9 mouse cellular contexts compared by ENCODE assay signal in genomic region chr2:121787767-121788166, GRCm38 (mm10). TPM values are rescaled to one million over a fixed set of nuclear protein-coding genes. Genes with fewer than 3 reads are reported as not detected.
DNase-seq lines count a peak whose midpoint lies in the region; ATAC-seq and TF ChIP-seq lines count a peak whose summit lies in the region.
"Had no signal": no experiment of that assay in that cellular context is flagged by ENCODE, and none has a peak within 500 bp of the region (broad histone marks: within the 10 kb centered on the region; RNA-seq: fewer than 3 reads in every experiment).

No protein-coding gene starts in this region.

- no peaks in the 10 kb centered on the region for H3K9me3 ChIP-seq in embryonic facial prominence, embryonic 13.5 days
- no peaks in the 10 kb centered on the region for H3K9me3 ChIP-seq in lung, postnatal 0 days (ENCODE audit: low read length)
- no peaks in the 10 kb centered on the region for H3K9me3 ChIP-seq in kidney, embryonic 14.5 days (ENCODE audit: control insufficient read depth, low read length)

- ATAC-seq in embryonic facial prominence, embryonic 13.5 days (ENCODE audit: insufficient number of reproducible peaks, insufficient read depth, low FRiP score, low TSS enrichment, low read depth): 0 out of 2 replicates have a peak, but pooled peaks have one; percentile 43
- ATAC-seq in lung, postnatal 0 days: peak; percentile 30; the same call in 1 of the 2 replicates
- ATAC-seq in frontal cortex, adult (ENCODE audit: low TSS enrichment): no peak
- no peak for ATAC-seq in kidney, embryonic 14.5 days (ENCODE audit: low FRiP score, low TSS enrichment)

- WGBS in embryonic facial prominence, embryonic 13.5 days: 41% methylated on average over 13 of the region's 13 CpGs
- WGBS in lung, postnatal 0 days: 40% methylated on average over 13 of the region's 13 CpGs
- 57% methylated on average over 13 of the region's 13 CpGs for WGBS in kidney, embryonic 14.5 days

- peak overlapping the region; percentile 44 for H3K4me2 ChIP-seq in embryonic facial prominence, embryonic 13.5 days
- peak overlapping the region; percentile 41 for H3K4me2 ChIP-seq in lung, postnatal 0 days (replicated peaks; ENCODE audit: low read depth, low read length)
- H3K4me2 ChIP-seq in kidney, embryonic 14.5 days (replicated peaks; ENCODE audit: low read depth, low read length): no peak overlapping the region

- peak; percentile 8 to 13 for DNase-seq in lung, adult 18-20 months
- DNase-seq in lung, postnatal 4 days: no peak
- peak; percentile 42 for DNase-seq in Muller cell, postnatal 12 days (ENCODE audit: inconsistent ontology term)
- peak; percentile 5 for DNase-seq in lung, postnatal 0 days (ENCODE audit: low spot score)
- no peak for DNase-seq in left cerebral cortex, adult 9 months (ENCODE audit: low spot score in 2 of 2)
- DNase-seq: right cerebral cortex, postnatal 25 days had no signal

- peak overlapping the region; percentile 5; the same call in 1 of the 2 replicates for H3K4me3 ChIP-seq in embryonic facial prominence, embryonic 13.5 days
- H3K4me3 ChIP-seq in lung, postnatal 0 days (ENCODE audit: low read depth, low read length): peak overlapping the region; percentile 5; the same call in 1 of the 2 replicates
- no peak overlapping the region for H3K4me3 ChIP-seq in kidney, embryonic 14.5 days (ENCODE audit: low read length)

- no peak overlapping the region for H3K27ac ChIP-seq in embryonic facial prominence, embryonic 13.5 days
- no peak overlapping the region for H3K27ac ChIP-seq in lung, postnatal 0 days (ENCODE audit: low read length)
- no peak overlapping the region for H3K27ac ChIP-seq in kidney, embryonic 14.5 days (ENCODE audit: low read depth, low read length)

- H3K36me3 ChIP-seq in embryonic facial prominence, embryonic 13.5 days: no peaks in the 10 kb centered on the region
- H3K36me3 ChIP-seq in lung, postnatal 0 days (ENCODE audit: insufficient read depth, low read length): no peaks in the 10 kb centered on the region
- no peaks in the 10 kb centered on the region for H3K36me3 ChIP-seq in kidney, embryonic 14.5 days (ENCODE audit: control insufficient read depth, insufficient read depth, low read length)

- no peak for TF ChIP-seq CTCF in lung, postnatal 0 days (IDR thresholded peaks at IDR 0.05)

- no peaks in the 10 kb centered on the region for H3K27me3 ChIP-seq in embryonic facial prominence, embryonic 13.5 days
- no peaks in the 10 kb centered on the region for H3K27me3 ChIP-seq in lung, postnatal 0 days (replicated peaks; ENCODE audit: insufficient read depth, low read length)
- H3K27me3 ChIP-seq in kidney, embryonic 14.5 days (ENCODE audit: control insufficient read depth, insufficient read depth, low read length): no peaks in the 10 kb centered on the region

- H3K9ac ChIP-seq in embryonic facial prominence, embryonic 13.5 days: no peak overlapping the region
- no peak overlapping the region for H3K9ac ChIP-seq in lung, postnatal 0 days (replicated peaks; ENCODE audit: low read depth)
- H3K9ac ChIP-seq in kidney, embryonic 14.5 days (ENCODE audit: low read depth, low read length): no peak overlapping the region

- TF ChIP-seq EP300 in lung, postnatal 0 days (IDR thresholded peaks at IDR 0.05): no peak

- peaks cover 13% of the 10 kb centered on the region for H3K4me1 ChIP-seq in embryonic facial prominence, embryonic 13.5 days
- H3K4me1 ChIP-seq in lung, postnatal 0 days (ENCODE audit: insufficient read depth, low read depth, low read length): no peaks in the 10 kb centered on the region
- no peaks in the 10 kb centered on the region for H3K4me1 ChIP-seq in kidney, embryonic 14.5 days (ENCODE audit: control insufficient read depth, insufficient read depth, low read length)

RNA-seq across cellular contexts. Expression of gene Frmd5, which starts 19.1 kb away (rescaled TPM):
- 2.3 and 3.1 TPM in 2 replicates for polyA plus RNA-seq in embryonic facial prominence, embryonic 13.5 days (2015; fragmentation: Nextera tagmentation; extraction: Ambion mirVana)
- polyA plus RNA-seq in lung, postnatal 0 days (2015; fragmentation: Nextera tagmentation; extraction: Ambion mirVana): 2.0 and 3.1 TPM in 2 replicates
- 1.7 and 2.8 TPM in 2 replicates for polyA plus RNA-seq in kidney, embryonic 14.5 days (2014; fragmentation: Nextera tagmentation; extraction: Ambion mirVana)

Comparison
In these comparisons a context has a peak if more than half of its experiments do, and no peak if none do; other contexts are left out.
1. DNase-seq: peak in lung, adult 18-20 months (2 of 2), Muller cell, postnatal 12 days (single experiment) and lung, postnatal 0 days (single experiment); none in lung, postnatal 4 days (0 of 2) and left cerebral cortex, adult 9 months (0 of 2).
2. ATAC-seq: peak in embryonic facial prominence, embryonic 13.5 days (single experiment) and lung, postnatal 0 days (single experiment); none in frontal cortex, adult (single experiment) and kidney, embryonic 14.5 days (single experiment).